Mouse (Mus musculus) urinary bladder, postnatal 25 days (tissue): ENCODE data around the gene Defb26.

Source experiments
- DNase-seq: peaks from one replicate; pipeline ENCODE4 v3.0.0; 2022; ENCODE audit warnings: low spot score

Defb26 gene

DNA sequence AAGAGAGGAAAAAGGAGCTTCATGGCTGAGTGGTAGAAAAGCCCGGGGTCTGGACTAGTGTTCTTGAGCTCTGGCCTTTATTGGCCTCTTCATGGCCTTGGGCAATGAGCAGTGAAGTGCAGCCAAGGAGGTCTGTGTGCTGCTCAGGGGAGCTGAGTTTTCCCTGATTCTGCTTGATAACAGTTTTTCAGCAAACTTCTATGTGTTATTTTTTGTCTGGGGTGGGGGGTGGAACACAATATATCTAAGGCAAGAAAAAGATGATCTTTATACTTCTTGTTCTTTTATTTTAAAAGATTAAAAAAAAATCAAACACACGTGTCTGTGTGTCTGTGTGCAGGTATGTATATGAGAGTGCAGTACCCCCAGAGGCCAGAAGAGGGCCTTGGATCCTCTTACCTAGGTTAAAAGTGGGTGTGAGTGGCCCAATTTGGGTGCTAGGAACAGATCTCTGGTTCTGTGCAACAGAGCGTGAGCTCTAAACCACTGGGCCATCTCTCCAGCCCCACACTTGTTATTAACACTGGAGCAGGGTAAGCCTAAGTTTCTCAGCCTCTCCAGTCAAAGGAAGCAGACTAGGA, 46.8 kb downstream of the Defb26 start, which contains the start of gene Defb23:
Defb23 (minus strand) TSS at position 51 of the 581 bp plus-strand sequence.
- DNase-seq = no peak

- no peak for DNase-seq
These were observed 52.3 kb downstream of the Defb26 start for GRCm38 (mm10) chr2:152459241-152459640.
